Mouse (Mus musculus) CH12.LX (cell line): Measurements from ENCODE around the gene Map3k6. TPM values are rescaled to one million over a fixed set of nuclear protein-coding genes. Genes with fewer than 3 reads are reported as not detected.

Source experiments
- DNase-seq: peaks from one replicate; pipeline ENCODE4 v3.0.0-alpha.2; 2013; ENCODE audit errors: extremely low read depth
- H3K27ac ChIP-seq: 2 replicates; pipeline ENCODE4 v1.5.1; 2012; ENCODE audit warnings: low read depth, mild to moderate bottlenecking, control low read depth, moderate library complexity; ENCODE audit not compliant: insufficient read depth
- H3K27me3 ChIP-seq: replicated peaks from 2 replicates; pipeline ENCODE3; 2012; ENCODE audit warnings: inconsistent platforms
- H3K36me3 ChIP-seq, 2 experiments: replicated peaks in 1 of 2; 2 replicates each; pipeline versions ENCODE3 to v1.6.1; 2012; ENCODE audit warnings: inconsistent platforms in 1 of 2, low read length in 1 of 2, mild to moderate bottlenecking in 1 of 2, mixed read lengths in 1 of 2, moderate library complexity in 1 of 2; ENCODE audit not compliant: control insufficient read depth in 1 of 2, insufficient read depth in 1 of 2
- H3K4me1 ChIP-seq, 2 experiments: 2 replicates each; pipeline ENCODE4 v1.6.1; 2012; ENCODE audit warnings: inconsistent platforms in 1 of 2, moderate library complexity in 1 of 2; ENCODE audit not compliant: insufficient read depth in 2 of 2, control insufficient read depth in 1 of 2
- H3K4me2 ChIP-seq: 2 replicates; pipeline ENCODE4 v1.6.1; 2012; ENCODE audit warnings: low read depth, mild to moderate bottlenecking, control low read depth; ENCODE audit not compliant: poor library complexity, insufficient read depth, severe bottlenecking
- H3K4me3 ChIP-seq, 3 experiments: fragments of 150-350 bp in 1 of 3; sonication (generic) in 1 of 3; replicated peaks in 1 of 3; 2 replicates each; pipeline versions ENCODE3 to v1.5.1; 2011 to 2012; ENCODE audit warnings: low read depth in 2 of 3, low read length in 2 of 3, mild to moderate bottlenecking in 2 of 3, moderate library complexity in 2 of 3, control low read depth in 1 of 3, improper control_type of control experiment in 1 of 3, inconsistent platforms in 1 of 3, mixed read lengths in 1 of 3; ENCODE audit not compliant: poor library complexity in 1 of 3
- H3K79me2 ChIP-seq: replicated peaks from 2 replicates; pipeline ENCODE4 v1.6.1; 2012; ENCODE audit warnings: mild to moderate bottlenecking, moderate library complexity; ENCODE audit not compliant: control insufficient read depth, poor library complexity, insufficient read depth, severe bottlenecking; ENCODE audit errors: extremely low read depth
- H3K9ac ChIP-seq: 2 replicates; pipeline ENCODE4 v1.6.1; 2012; ENCODE audit warnings: low read depth, mild to moderate bottlenecking, control low read depth, moderate library complexity; ENCODE audit not compliant: insufficient read depth
- H3K9me3 ChIP-seq: replicated peaks from 2 replicates; pipeline ENCODE3; 2012; ENCODE audit warnings: low read length, inconsistent platforms, mixed read lengths
- BHLHE40 ChIP-seq: IDR thresholded peaks from 2 replicates; pipeline ENCODE4 v1.6.1; 2011; ENCODE audit warnings: mild to moderate bottlenecking, low read depth, low read length, improper control_type of control experiment
- CHD1 ChIP-seq: IDR thresholded peaks from 2 replicates; pipeline ENCODE4 v1.6.1; 2012; ENCODE audit warnings: low read depth, low read length, improper control_type of control experiment, inconsistent platforms
- CTCF ChIP-seq, 2 experiments: IDR thresholded peaks in 1 of 2; conservative IDR thresholded peaks in 1 of 2; 2 replicates each; pipeline ENCODE4 v1.5.1; 2011 to 2012; ENCODE audit warnings: low read depth in 2 of 2, low read length in 2 of 2, improper control_type of control experiment in 1 of 2, inconsistent platforms in 1 of 2, mild to moderate bottlenecking in 1 of 2, moderate library complexity in 1 of 2
- E2F4 ChIP-seq: IDR thresholded peaks from 2 replicates; pipeline ENCODE4 v1.6.1; 2011; ENCODE audit warnings: low read depth, low read length, improper control_type of control experiment; ENCODE audit not compliant: insufficient replicate concordance
- ELF1 ChIP-seq: IDR thresholded peaks from 2 replicates; pipeline ENCODE4 v1.6.1; 2014; ENCODE audit warnings: low read depth, mild to moderate bottlenecking, inconsistent platforms, low read length, improper control_type of control experiment
- EP300 ChIP-seq: IDR thresholded peaks from 2 replicates; pipeline ENCODE4 v1.6.1; 2011; ENCODE audit warnings: low read length, improper control_type of control experiment
- GABPA ChIP-seq: IDR thresholded peaks from 2 replicates; pipeline ENCODE4 v1.6.1; 2012; ENCODE audit warnings: low read depth, low read length, improper control_type of control experiment, inconsistent platforms; ENCODE audit not compliant: insufficient replicate concordance
- IRF4 ChIP-seq: IDR thresholded peaks from 2 replicates; pipeline ENCODE4 v1.6.1; 2014; ENCODE audit warnings: low read depth, mild to moderate bottlenecking, inconsistent platforms, low read length, improper control_type of control experiment
- KAT2A ChIP-seq: IDR thresholded peaks from 2 replicates; pipeline ENCODE4 v1.6.1; 2012; ENCODE audit warnings: low read length, improper control_type of control experiment, inconsistent platforms; ENCODE audit not compliant: insufficient replicate concordance
- MAFK ChIP-seq: IDR thresholded peaks from 2 replicates; pipeline ENCODE4 v1.6.1; 2011; ENCODE audit warnings: low read length, improper control_type of control experiment; ENCODE audit not compliant: insufficient replicate concordance
- MAZ ChIP-seq: IDR thresholded peaks from 2 replicates; pipeline ENCODE4 v1.6.1; 2012; ENCODE audit warnings: low read depth, mild to moderate bottlenecking, inconsistent platforms, low read length, improper control_type of control experiment, moderate library complexity
- MEF2A ChIP-seq: IDR thresholded peaks from 2 replicates; pipeline ENCODE4 v1.6.1; 2014; ENCODE audit warnings: low read depth, mild to moderate bottlenecking, inconsistent platforms, low read length, improper control_type of control experiment, borderline replicate concordance
- MXI1 ChIP-seq: IDR thresholded peaks from 2 replicates; pipeline ENCODE4 v1.6.1; 2011; ENCODE audit warnings: mild to moderate bottlenecking, low read depth, low read length, improper control_type of control experiment
- MYC ChIP-seq: IDR thresholded peaks from 2 replicates; pipeline ENCODE4 v1.6.1; 2011; ENCODE audit warnings: low read depth, mild to moderate bottlenecking, improper control_type of control experiment, low read length
- NELFE ChIP-seq: IDR thresholded peaks from 2 replicates; pipeline ENCODE4 v1.6.1; 2011; ENCODE audit warnings: low read depth, low read length, improper control_type of control experiment
- PAX5 ChIP-seq: IDR thresholded peaks from 2 replicates; pipeline ENCODE4 v1.6.1; 2012; ENCODE audit warnings: low read length, inconsistent platforms, mixed read lengths
- POLR2A ChIP-seq: IDR thresholded peaks from 2 replicates; pipeline ENCODE4 v1.6.1; 2011; ENCODE audit warnings: low read depth, mild to moderate bottlenecking, improper control_type of control experiment, low read length
- RAD21 ChIP-seq: IDR thresholded peaks from 2 replicates; pipeline ENCODE4 v1.6.1; 2011; ENCODE audit warnings: low read depth, mild to moderate bottlenecking, low read length, improper control_type of control experiment, moderate library complexity
- RCOR1 ChIP-seq: conservative IDR thresholded peaks from 2 replicates; pipeline ENCODE4 v1.6.1; 2012; ENCODE audit warnings: low read depth, mild to moderate bottlenecking, inconsistent platforms, low read length, improper control_type of control experiment
- SIN3A ChIP-seq: IDR thresholded peaks from 2 replicates; pipeline ENCODE4 v1.6.1; 2012; ENCODE audit warnings: low read length, improper control_type of control experiment, inconsistent platforms
- SMC3 ChIP-seq: IDR thresholded peaks from 2 replicates; pipeline ENCODE4 v1.6.1; 2011; ENCODE audit warnings: low read depth, low read length, improper control_type of control experiment
- TCF12 ChIP-seq: IDR thresholded peaks from 2 replicates; pipeline ENCODE4 v1.6.1; 2014; ENCODE audit warnings: low read depth, mild to moderate bottlenecking, inconsistent platforms, low read length, improper control_type of control experiment
- USF1 ChIP-seq: IDR thresholded peaks from 2 replicates; pipeline ENCODE4 v1.6.1; 2014; ENCODE audit warnings: low read depth, mild to moderate bottlenecking, inconsistent platforms, low read length, improper control_type of control experiment
- USF2 ChIP-seq: conservative IDR thresholded peaks from 2 replicates; pipeline ENCODE4 v1.6.1; 2011; ENCODE audit warnings: low read depth, low read length, improper control_type of control experiment
- ZC3H11A ChIP-seq: IDR thresholded peaks from 2 replicates; pipeline ENCODE4 v1.6.1; 2012; ENCODE audit warnings: low read depth, mild to moderate bottlenecking, inconsistent platforms, low read length, improper control_type of control experiment
- ZKSCAN1 ChIP-seq: IDR thresholded peaks from 2 replicates; pipeline ENCODE4 v1.6.1; 2012; ENCODE audit warnings: low read depth, inconsistent platforms, low read length, improper control_type of control experiment, borderline replicate concordance
- ZMIZ1 ChIP-seq: IDR thresholded peaks from 2 replicates; pipeline ENCODE4 v1.6.1; 2012; ENCODE audit warnings: low read depth, mild to moderate bottlenecking, inconsistent platforms, low read length, improper control_type of control experiment
- dilution Hi-C: fragments of 300-500 bp; cut with MboI; formaldehyde crosslinking; loops from 2 replicates; pipeline ENCODE4 v1.14.3; 2020; ENCODE audit warnings: low sequenced_read_pairs; ENCODE audit not compliant: extremely low pct_unique_long_range_greater_than_20kb, extremely low pct_ligation_motif_present
- in situ Hi-C: fragments of 300-500 bp; cut with MboI; formaldehyde crosslinking; loops from 3 replicates; pipeline ENCODE4 v1.14.3; 2019; ENCODE audit warnings: low sequenced_read_pairs, low pct_ligation_motif_present, low pct_unique_long_range_greater_than_20kb, mixed read lengths
- polyA plus RNA-seq: library from polyadenylated mRNA; unstranded; fragments of >175 nt; gene quantifications from 2 replicates; pipeline ENCODE4 v1.2.1, GENCODE M21; 2012; ENCODE audit warnings: low read depth; ENCODE audit not compliant: insufficient read length
- total RNA-seq, 2 experiments: library from RNA; depleted of rRNA; stranded (reverse); fragments of 300-350 nt in 1 of 2; fragments of >200 nt in 1 of 2; gene quantifications; 2 replicates each; pipeline ENCODE4 v1.2.3; 2012 to 2014

Gene Map3k6
- total and polyA plus RNA-seq, 3 experiments = 0.21 TPM; not detected in 2

DNA sequence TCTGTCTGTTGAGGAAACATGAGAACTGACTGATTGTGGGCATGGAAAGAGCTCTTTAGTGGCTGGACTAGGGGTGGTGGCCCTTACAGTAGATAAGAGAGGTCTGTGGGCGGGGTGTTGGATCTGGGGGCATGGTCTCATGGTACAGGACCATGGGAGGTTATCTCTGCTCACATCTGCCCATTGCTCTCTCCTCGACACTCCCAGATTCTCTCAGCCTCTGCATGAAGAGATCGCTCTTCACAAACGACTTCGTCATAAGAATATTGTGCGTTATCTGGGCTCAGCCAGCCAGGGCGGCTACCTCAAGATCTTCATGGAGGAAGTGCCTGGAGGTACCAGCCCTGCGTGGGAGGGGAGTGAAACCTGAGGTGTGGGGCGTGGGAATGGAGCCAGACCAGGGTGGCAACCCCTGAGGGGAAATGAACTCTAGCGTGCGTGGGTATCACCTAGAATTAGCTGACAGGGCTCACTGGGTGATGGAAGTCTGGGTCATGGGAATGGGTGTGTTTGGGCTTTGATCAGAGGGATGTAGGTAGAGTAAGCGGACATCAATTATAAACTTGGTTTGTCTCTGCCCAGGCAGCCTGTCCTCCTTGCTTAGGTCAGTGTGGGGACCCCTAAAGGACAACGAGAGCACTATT, 7.3 kb downstream of the Map3k6 start:
- H3K4me2 ChIP-seq = no peak overlapping the region
- no peaks in the 10 kb centered on the region for H3K79me2 ChIP-seq
- H3K4me1 ChIP-seq = peaks cover 0 to 10% of the 10 kb centered on the region in 2 experiments; a peak in 2 of 4 replicates
- H3K36me3 ChIP-seq = peaks cover 0 to 3% of the 10 kb centered on the region in 2 experiments
- no peak overlapping the region for H3K27ac ChIP-seq
- H3K9ac ChIP-seq = no peak overlapping the region
- dilution Hi-C loops = no loop called here
- H3K9me3 ChIP-seq = no peaks in the 10 kb centered on the region
- H3K4me3 ChIP-seq = no peak overlapping the region
- H3K27me3 ChIP-seq = peaks cover 50% of the 10 kb centered on the region
- no peak for TF ChIP-seq NELFE
- TF ChIP-seq ZKSCAN1 = no peak
- no peak for TF ChIP-seq SIN3A
- no peak for TF ChIP-seq USF1
- TF ChIP-seq MEF2A = no peak
- TF ChIP-seq ELF1 = no peak
- TF ChIP-seq POLR2A = no peak
- TF ChIP-seq USF2 = no peak
- no peak for TF ChIP-seq PAX5
- TF ChIP-seq RAD21 = no peak
- no peak for TF ChIP-seq EP300
- TF ChIP-seq GABPA = no peak
- no peak for TF ChIP-seq CHD1
- no peak for TF ChIP-seq E2F4
- no peak for TF ChIP-seq MAFK
- no peak for TF ChIP-seq RCOR1
- in situ Hi-C loops = no loop called here
- no peak for DNase-seq

DNA sequence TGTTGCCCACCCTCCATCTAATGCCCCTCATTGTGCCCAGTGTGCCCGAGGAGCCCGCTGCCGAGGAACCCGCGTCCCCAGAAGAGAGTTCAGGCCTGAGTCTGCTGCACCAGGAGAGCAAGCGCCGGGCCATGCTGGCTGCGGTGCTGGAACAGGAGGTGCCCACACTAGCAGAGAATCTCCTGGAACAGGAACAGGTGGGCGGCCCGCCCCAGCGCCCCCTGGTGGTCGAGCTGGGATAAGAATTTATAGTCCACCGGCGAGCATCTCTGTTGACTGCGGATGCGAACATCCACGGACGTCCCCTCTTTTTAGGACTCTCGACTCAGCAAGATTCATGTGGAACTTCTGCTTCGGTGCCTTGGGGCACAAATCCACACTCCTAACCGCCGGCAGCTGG, 10.0 kb downstream of the Map3k6 start:
- Histone ChIP-seq H3K9me3 (no peaks in the 10 kb centered on the region), H3K27ac (no peak overlapping the region), H3K79me2 (no peaks in the 10 kb centered on the region), H3K27me3 (peaks cover 25% of the 10 kb centered on the region), H3K4me3 (no peak overlapping the region), H3K4me2 (no peak overlapping the region), H3K4me1 (peaks cover 0 to 10% of the 10 kb centered on the region in 2 experiments; a peak in 2 of 4 replicates), H3K36me3 (peaks cover 0 to 21% of the 10 kb centered on the region in 2 experiments), H3K9ac (no peak overlapping the region)
- TF ChIP-seq BHLHE40 (0 out of 2 replicates have a peak, but pooled peaks have one; percentile 5), E2F4 (no peak), RAD21 (peak; percentile 47), SMC3 (peak; percentile 86), MAZ (no peak), ZMIZ1 (no peak), SIN3A (0 out of 2 replicates have a peak, but pooled peaks have one; percentile 39), CHD1 (no peak), ZC3H11A (0 out of 2 replicates have a peak, but pooled peaks have one; percentile 4), CTCF (conservative IDR thresholded peaks at IDR 0.05 in 1 of 2, IDR thresholded peaks at IDR 0.05 in 1 of 2; ENCODE audit: low read depth in 2 of 2, low read length in 2 of 2) (peak; percentile 21 to 84; a peak in 3 of 4 replicates), KAT2A (no peak), RCOR1 (no peak), IRF4 (peak; percentile 17; the same call in 1 of the 2 replicates), MXI1 (peak; percentile 66), MYC (no peak), TCF12 (peak; percentile 28; the same call in 1 of the 2 replicates)
- DNase-seq = no peak
- in situ Hi-C loops = no loop called here
- dilution Hi-C loops = no loop called here
